ENCODE assay signal across 7 mouse cellular contexts in genomic region chr13:43785712-43786072, GRCm38 (mm10). TPM values are rescaled to one million over a fixed set of nuclear protein-coding genes. Genes with fewer than 3 reads are reported as not detected.
DNase-seq lines count a peak whose midpoint lies in the region; ATAC-seq and TF ChIP-seq lines count a peak whose summit lies in the region.

No protein-coding gene starts in this region.

- no peaks in the 10 kb centered on the region for H3K27me3 ChIP-seq in lung, postnatal 0 days (replicated peaks; ENCODE audit: insufficient read depth, low read length)
- peaks cover 21% of the 10 kb centered on the region for H3K27me3 ChIP-seq in forebrain, embryonic 15.5 days
- H3K27me3 ChIP-seq in liver, embryonic 13.5 days: peaks cover 44% of the 10 kb centered on the region
- H3K27me3 ChIP-seq in stomach, embryonic 16.5 days (ENCODE audit: control insufficient read depth, insufficient read depth, low read length): peaks cover 7% of the 10 kb centered on the region; the same call in 1 of the 2 replicates

- TF ChIP-seq CTCF in lung, postnatal 0 days (IDR thresholded peaks at IDR 0.05): no peak

- no peak for DNase-seq in lung, postnatal 0 days (ENCODE audit: low spot score)
- no peak for DNase-seq in lung, postnatal 25 days (ENCODE audit: low spot score)
- no peak for DNase-seq in liver, embryonic 13.5 days
- DNase-seq in embryo, embryonic 9.5 days (ENCODE audit: extremely low spot score): no peak
- DNase-seq in cerebellum, adult 8-10 months: no peak

- H3K4me2 ChIP-seq in lung, postnatal 0 days (replicated peaks; ENCODE audit: low read depth, low read length): peak overlapping the region; percentile 82
- peak overlapping the region; percentile 98 for H3K4me2 ChIP-seq in forebrain, embryonic 15.5 days (replicated peaks)
- peak overlapping the region; percentile 56 for H3K4me2 ChIP-seq in liver, embryonic 13.5 days
- peak overlapping the region; percentile 94 for H3K4me2 ChIP-seq in stomach, embryonic 16.5 days (ENCODE audit: low read depth, low read length)

- H3K27ac ChIP-seq in lung, postnatal 0 days (ENCODE audit: low read length): peak overlapping the region; percentile 47; the same call in 1 of the 2 replicates
- no peak overlapping the region for H3K27ac ChIP-seq in forebrain, embryonic 15.5 days (replicated peaks)
- no peak overlapping the region for H3K27ac ChIP-seq in liver, embryonic 13.5 days
- H3K27ac ChIP-seq in stomach, embryonic 16.5 days (ENCODE audit: low read length): no peak overlapping the region

- peak overlapping the region; percentile 47 for H3K4me3 ChIP-seq in lung, postnatal 0 days (ENCODE audit: low read depth, low read length)
- peak overlapping the region; percentile 60 for H3K4me3 ChIP-seq in forebrain, embryonic 15.5 days
- H3K4me3 ChIP-seq in liver, embryonic 13.5 days (replicated peaks): peak overlapping the region; percentile 50
- H3K4me3 ChIP-seq in stomach, embryonic 16.5 days (replicated peaks; ENCODE audit: low read length): peak overlapping the region; percentile 57

- ATAC-seq in lung, postnatal 0 days: no peak
- 0 out of 2 replicates have a peak, but pooled peaks have one; percentile 5 for ATAC-seq in forebrain, embryonic 15.5 days (replicated peaks)
- no peak for ATAC-seq in liver, embryonic 13.5 days (ENCODE audit: low read depth)
- no peak for ATAC-seq in stomach, embryonic 16.5 days (ENCODE audit: insufficient read depth, low FRiP score)

- 43% methylated on average over 8 of the region's 8 CpGs for WGBS in lung, postnatal 0 days
- 31% methylated on average over 8 of the region's 8 CpGs for WGBS in forebrain, embryonic 15.5 days
- WGBS in liver, embryonic 13.5 days (ENCODE audit: insufficient replicate concordance): 37% methylated on average over 8 of the region's 8 CpGs
- 45% methylated on average over 8 of the region's 8 CpGs for WGBS in stomach, embryonic 16.5 days

- no peaks in the 10 kb centered on the region for H3K9me3 ChIP-seq in lung, postnatal 0 days (ENCODE audit: low read length)
- H3K9me3 ChIP-seq in forebrain, embryonic 15.5 days: no peaks in the 10 kb centered on the region
- H3K9me3 ChIP-seq in liver, embryonic 13.5 days (replicated peaks): no peaks in the 10 kb centered on the region
- H3K9me3 ChIP-seq in stomach, embryonic 16.5 days (replicated peaks; ENCODE audit: control insufficient read depth, low read length): no peaks in the 10 kb centered on the region

- H3K36me3 ChIP-seq in lung, postnatal 0 days (ENCODE audit: insufficient read depth, low read length): no peaks in the 10 kb centered on the region
- H3K36me3 ChIP-seq in forebrain, embryonic 15.5 days: no peaks in the 10 kb centered on the region
- no peaks in the 10 kb centered on the region for H3K36me3 ChIP-seq in liver, embryonic 13.5 days
- no peaks in the 10 kb centered on the region for H3K36me3 ChIP-seq in stomach, embryonic 16.5 days (ENCODE audit: control insufficient read depth, insufficient read depth, low read length)

- peaks cover 14% of the 10 kb centered on the region; the same call in 1 of the 2 replicates for H3K4me1 ChIP-seq in lung, postnatal 0 days (ENCODE audit: insufficient read depth, low read depth, low read length)
- H3K4me1 ChIP-seq in forebrain, embryonic 15.5 days: peaks cover 17% of the 10 kb centered on the region
- 0 out of 2 replicates have a peak, but pooled peaks cover 4% of the 10 kb centered on the region for H3K4me1 ChIP-seq in liver, embryonic 13.5 days (replicated peaks)
- H3K4me1 ChIP-seq in stomach, embryonic 16.5 days (ENCODE audit: control insufficient read depth, insufficient read depth, low read length): peaks cover 19% of the 10 kb centered on the region

- no peak for TF ChIP-seq EP300 in lung, postnatal 0 days (IDR thresholded peaks at IDR 0.05)

- peak overlapping the region; percentile 36; the same call in 1 of the 2 replicates for H3K9ac ChIP-seq in lung, postnatal 0 days (replicated peaks; ENCODE audit: low read depth)
- H3K9ac ChIP-seq in forebrain, embryonic 15.5 days (replicated peaks): peak overlapping the region; percentile 65
- H3K9ac ChIP-seq in liver, embryonic 13.5 days: no peak overlapping the region
- peak overlapping the region; percentile 74 for H3K9ac ChIP-seq in stomach, embryonic 16.5 days (ENCODE audit: low read length)

RNA-seq across cellular contexts. Expression of gene Cd83, which starts 1.1 kb away (rescaled TPM):
- 19.0 and 30.7 TPM in 2 replicates for polyA plus RNA-seq in lung, postnatal 0 days (2015; fragmentation: Nextera tagmentation; extraction: Ambion mirVana)
- 5.8 and 6.2 TPM in 2 replicates for polyA plus RNA-seq in forebrain, embryonic 15.5 days (2015; fragmentation: Nextera tagmentation; extraction: Ambion mirVana)
- polyA plus RNA-seq in liver, embryonic 13.5 days (2015; fragmentation: Nextera tagmentation; extraction: Ambion mirVana): 0.95 and 1.0 TPM in 2 replicates
- 9.7 and 10.6 TPM in 2 replicates for polyA plus RNA-seq in stomach, embryonic 16.5 days (2015; fragmentation: Nextera tagmentation; extraction: Ambion mirVana)
